Mouse (Mus musculus) stomach, embryonic 14.5 days (tissue): Measurements from ENCODE around the gene Pear1. TPM values are rescaled to one million over a fixed set of nuclear protein-coding genes. Genes with fewer than 3 reads are reported as not detected.

Experiments used
- ATAC-seq: fragments of 200-750 bp; cut with Nextera tagmentation; 2 replicates; pipeline ENCODE4 v1.8.0; 2017; ENCODE audit warnings: low read depth, moderate TSS enrichment; ENCODE audit not compliant: insufficient number of reproducible peaks, insufficient read depth, low FRiP score
- H3K27ac ChIP-seq: fragments of 300-500 bp; sonication (generic); 2 replicates; pipeline ENCODE4 v1.5.1; 2014; ENCODE audit warnings: mild to moderate bottlenecking, low read length, moderate library complexity, mixed read lengths
- H3K27me3 ChIP-seq: fragments of 300-500 bp; sonication (generic); 2 replicates; pipeline ENCODE4 v1.6.1; 2014; ENCODE audit warnings: low read length, control low read depth, mixed read lengths; ENCODE audit not compliant: control insufficient read depth, insufficient read depth
- H3K36me3 ChIP-seq: fragments of 300-500 bp; sonication (generic); 2 replicates; pipeline ENCODE4 v1.6.1; 2014; ENCODE audit warnings: mild to moderate bottlenecking, control low read depth, low read length, moderate library complexity, mixed read lengths; ENCODE audit not compliant: control insufficient read depth, insufficient read depth
- H3K4me1 ChIP-seq: fragments of 300-500 bp; sonication (generic); 2 replicates; pipeline ENCODE4 v1.6.1; 2014; ENCODE audit warnings: low read length, control low read depth, mixed read lengths; ENCODE audit not compliant: control insufficient read depth, insufficient read depth
- H3K4me2 ChIP-seq: fragments of 300-500 bp; sonication (generic); replicated peaks from 2 replicates; pipeline ENCODE4 v1.6.1; 2014; ENCODE audit warnings: low read depth, low read length, control low read depth
- H3K4me3 ChIP-seq: fragments of 300-500 bp; sonication (generic); 2 replicates; pipeline ENCODE4 v1.5.1; 2014; ENCODE audit warnings: low read depth, low read length, control low read depth
- H3K9ac ChIP-seq: fragments of 300-500 bp; sonication (generic); replicated peaks from 2 replicates; pipeline ENCODE4 v1.6.1; 2014; ENCODE audit warnings: low read depth, mild to moderate bottlenecking, control low read depth, low read length, moderate library complexity, mixed read lengths
- H3K9me3 ChIP-seq: fragments of 300-500 bp; sonication (generic); 2 replicates; pipeline ENCODE4 v1.6.1; 2016; ENCODE audit warnings: low read depth, low read length, control low read depth; ENCODE audit not compliant: control insufficient read depth
- WGBS: fragments of 180-500 bp; shearing (Covaris S2); extraction: QIAGEN DNeasy Blood & Tissue Kit; methylation state at CpG from one replicate; pipeline ENCODE4 v1.1.7; 2014; 5-methylcytosine and 5-hydroxymethylcytosine counted together
- polyA plus RNA-seq: library from polyadenylated mRNA; unstranded; fragments of >200 nt; fragmentation: Nextera tagmentation; extraction: Ambion mirVana; gene quantifications from 2 replicates; pipeline ENCODE4 v1.2.1, GENCODE M21; 2014

The Pear1 gene
- polyA plus RNA-seq, 1 experiment from 2014 or later = 25.4 TPM

GRCm38 (mm10) chr3:87758641-87759040 is 65.5 kb downstream of the Pear1 start:
- Histone ChIP-seq H3K36me3 (peaks cover 3% of the 10 kb centered on the region), H3K9ac (no peak overlapping the region), H3K27ac (no peak overlapping the region), H3K4me3 (no peak overlapping the region), H3K4me2 (no peak overlapping the region), H3K4me1 (peaks cover 14% of the 10 kb centered on the region), H3K9me3 (no peaks in the 10 kb centered on the region), H3K27me3 (no peaks in the 10 kb centered on the region)
- no peak for ATAC-seq
- WGBS = 36% methylated on average over 5 of the region's 5 CpGs

GRCm38 (mm10) chr3:87756488-87756887 is 67.6 kb downstream of the Pear1 start:
- Histone ChIP-seq H3K36me3 (peaks cover 7% of the 10 kb centered on the region), H3K9ac (no peak overlapping the region), H3K4me3 (no peak overlapping the region), H3K27ac (no peak overlapping the region), H3K4me2 (peak overlapping the region; percentile 33; the same call in 1 of the 2 replicates), H3K9me3 (no peaks in the 10 kb centered on the region), H3K4me1 (0 out of 2 replicates have a peak, but pooled peaks cover 3% of the 10 kb centered on the region), H3K27me3 (no peaks in the 10 kb centered on the region)
- WGBS = 52% methylated on average over 20 of the region's 20 CpGs
- ATAC-seq = 0 out of 2 replicates have a peak, but pooled peaks have one; percentile 3

DNA sequence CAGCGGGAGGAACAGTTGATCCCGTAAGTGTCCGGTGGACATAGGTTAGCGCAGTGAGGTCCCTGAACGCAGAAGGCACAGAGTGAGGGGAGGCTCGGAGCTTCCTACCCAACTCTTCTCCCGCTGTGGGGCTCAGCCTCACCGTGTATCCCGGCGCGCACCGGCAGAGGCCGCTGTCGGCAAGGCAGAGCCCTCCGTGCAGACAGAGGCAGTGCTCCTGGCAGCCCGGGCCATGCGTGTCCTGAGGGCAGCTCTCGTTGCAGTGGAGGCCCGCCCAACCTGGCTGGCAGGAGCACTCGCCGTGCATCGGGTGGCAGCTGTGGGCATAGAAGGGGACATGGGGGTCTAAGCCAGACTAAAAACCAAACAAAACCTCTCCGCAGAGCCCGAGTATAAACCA is 68.1 kb downstream of the Pear1 start:
- H3K27ac ChIP-seq = no peak overlapping the region
- peak; percentile 83 for ATAC-seq
- 0 out of 2 replicates have a peak, but pooled peaks cover 3% of the 10 kb centered on the region for H3K4me1 ChIP-seq
- no peak overlapping the region for H3K9ac ChIP-seq
- peaks cover 10% of the 10 kb centered on the region for H3K36me3 ChIP-seq
- H3K4me3 ChIP-seq = no peak overlapping the region
- WGBS = 6% methylated on average over 24 of the region's 24 CpGs
- H3K4me2 ChIP-seq = peak overlapping the region; percentile 33; the same call in 1 of the 2 replicates
- H3K9me3 ChIP-seq = no peaks in the 10 kb centered on the region
- no peaks in the 10 kb centered on the region for H3K27me3 ChIP-seq

DNA sequence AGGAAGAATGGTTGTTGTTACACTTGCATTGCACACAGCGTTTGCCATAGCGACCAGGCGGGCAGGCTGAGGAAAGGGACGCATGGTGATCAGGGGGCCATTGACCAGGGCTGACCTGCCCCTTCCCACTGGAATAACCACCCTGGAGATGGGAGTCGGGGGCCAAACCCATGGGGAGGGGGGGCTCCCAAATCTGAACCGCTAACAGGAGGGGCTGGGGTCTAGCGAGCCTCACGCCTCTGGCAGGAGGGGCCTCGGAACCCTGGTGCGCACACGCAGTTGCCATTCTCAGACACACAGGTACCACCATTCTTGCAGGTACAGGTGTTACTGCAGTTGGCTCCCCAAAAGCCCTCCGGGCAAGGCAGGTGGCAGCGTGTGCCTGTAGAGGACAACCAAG is 70.3 kb downstream of the Pear1 start:
- H3K36me3 ChIP-seq = peaks cover 8% of the 10 kb centered on the region; the same call in 1 of the 2 replicates
- WGBS = 83% methylated on average over 13 of the region's 13 CpGs
- no peaks in the 10 kb centered on the region for H3K9me3 ChIP-seq
- 0 out of 2 replicates have a peak, but pooled peaks cover 2% of the 10 kb centered on the region for H3K4me1 ChIP-seq
- ATAC-seq = no peak
- H3K4me3 ChIP-seq = no peak overlapping the region
- no peak overlapping the region for H3K27ac ChIP-seq
- no peaks in the 10 kb centered on the region for H3K27me3 ChIP-seq
- H3K4me2 ChIP-seq = no peak overlapping the region
- H3K9ac ChIP-seq = no peak overlapping the region

DNA sequence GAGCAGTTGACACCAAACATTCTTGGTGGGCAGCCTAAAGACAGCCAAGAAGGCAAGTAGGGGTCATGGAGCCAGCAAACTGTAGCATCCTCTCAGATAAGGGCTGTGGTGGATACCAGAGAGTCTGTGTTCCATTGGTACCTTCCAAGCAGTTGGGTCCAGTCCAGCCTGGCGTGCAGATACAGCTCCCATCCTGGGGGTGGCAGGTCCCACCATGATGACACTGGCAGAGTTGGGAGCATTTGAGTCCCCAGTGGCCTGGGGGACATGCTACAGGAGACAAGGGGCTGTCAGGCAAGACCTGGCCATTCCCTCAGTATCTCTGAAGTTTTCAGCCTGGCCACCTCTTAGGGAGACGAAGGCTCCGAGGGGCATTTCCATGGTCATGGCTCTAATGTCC is 71.5 kb downstream of the Pear1 start:
- no peaks in the 10 kb centered on the region for H3K9me3 ChIP-seq
- 87% methylated on average over 3 of the region's 3 CpGs for WGBS
- no peak for ATAC-seq
- no peak overlapping the region for H3K9ac ChIP-seq
- no peak overlapping the region for H3K4me3 ChIP-seq
- H3K4me1 ChIP-seq = peaks cover 2% of the 10 kb centered on the region; the same call in 1 of the 2 replicates
- H3K36me3 ChIP-seq = peaks cover 8% of the 10 kb centered on the region; the same call in 1 of the 2 replicates
- no peak overlapping the region for H3K27ac ChIP-seq
- no peak overlapping the region for H3K4me2 ChIP-seq
- H3K27me3 ChIP-seq = no peaks in the 10 kb centered on the region

- WGBS = 89% methylated on average over 12 of the region's 12 CpGs
- no peak overlapping the region for H3K9ac ChIP-seq
- H3K9me3 ChIP-seq = no peaks in the 10 kb centered on the region
- no peaks in the 10 kb centered on the region for H3K27me3 ChIP-seq
- peaks cover 8% of the 10 kb centered on the region; the same call in 1 of the 2 replicates for H3K36me3 ChIP-seq
- no peak overlapping the region for H3K4me2 ChIP-seq
- no peak for ATAC-seq
- H3K4me1 ChIP-seq = peaks cover 12% of the 10 kb centered on the region
- H3K27ac ChIP-seq = no peak overlapping the region
- no peak overlapping the region for H3K4me3 ChIP-seq
Observed at GRCm38 (mm10) chr3:87749977-87750376, 74.1 kb downstream of the Pear1 start.

- H3K36me3 ChIP-seq = peaks cover 8% of the 10 kb centered on the region; the same call in 1 of the 2 replicates
- no peak for ATAC-seq
- WGBS = 21% methylated on average over 5 of the region's 5 CpGs
Observed at GRCm38 (mm10) chr3:87749036-87749435, 75.1 kb downstream of the Pear1 start.

DNA sequence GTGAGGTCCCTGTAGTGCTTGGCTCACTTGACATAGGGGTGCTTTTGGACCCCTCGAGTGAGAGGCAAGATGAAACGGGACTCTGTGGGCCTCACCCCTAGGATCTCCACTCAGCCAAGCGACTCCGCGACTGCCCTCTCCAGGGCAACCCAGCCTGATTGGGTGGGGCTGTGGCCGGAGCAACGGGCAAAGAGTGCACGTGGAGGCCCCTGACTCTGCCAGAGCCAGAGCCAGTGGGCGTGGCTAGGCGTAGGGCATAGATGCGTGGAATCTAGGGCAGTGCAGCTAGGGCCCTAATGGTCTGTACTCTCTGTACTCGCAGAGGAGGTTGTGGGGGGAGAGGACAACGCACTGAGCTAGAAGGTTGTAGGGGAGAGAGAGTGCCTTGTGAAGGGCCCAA is 75.7 kb downstream of the Pear1 start, which contains the start of gene Lrrc71:
Gene Lrrc71 (minus strand): TSS at position 195 of the 400 bp plus-strand sequence.
- WGBS = 45% methylated on average over 13 of the region's 13 CpGs
- peaks cover 16% of the 10 kb centered on the region for H3K4me1 ChIP-seq

More at GRCm38 (mm10) chr3:87749036-87749435, 75.1 kb downstream of the Pear1 start:
- no peak overlapping the region for H3K9ac ChIP-seq
- H3K9me3 ChIP-seq = no peaks in the 10 kb centered on the region
- H3K4me2 ChIP-seq = no peak overlapping the region
- no peaks in the 10 kb centered on the region for H3K27me3 ChIP-seq
- no peak overlapping the region for H3K4me3 ChIP-seq
- H3K27ac ChIP-seq = no peak overlapping the region
- peaks cover 16% of the 10 kb centered on the region for H3K4me1 ChIP-seq

More for the DNA sequence above, 75.7 kb downstream of the Pear1 start, which contains the start of gene Lrrc71:
- Histone ChIP-seq H3K36me3 (peaks cover 8% of the 10 kb centered on the region; the same call in 1 of the 2 replicates), H3K9me3 (no peaks in the 10 kb centered on the region), H3K4me3 (no peak within 1 kb of the TSS), H3K27me3 (no peaks in the 10 kb centered on the region), H3K27ac (no peak within 1 kb of the TSS), H3K9ac (no peak within 1 kb of the TSS), H3K4me2 (no peak within 1 kb of the TSS)
- ATAC-seq = no peak
